Mouse (Mus musculus) kidney, adult 2 months (tissue): Measurements from ENCODE around the gene Tnfsf12.

ENCODE experiments used
- CTCF ChIP-seq: fragments of 200-500 bp; conservative IDR thresholded peaks from 2 replicates; pipeline ENCODE4 v1.5.1; 2011; ENCODE audit warnings: low read depth, mild to moderate bottlenecking, control low read depth, low read length, moderate library complexity, mixed read lengths; ENCODE audit not compliant: insufficient read depth, insufficient read length
- POLR2A ChIP-seq: fragments of 200-500 bp; IDR thresholded peaks from one replicate; pipeline ENCODE4 v1.6.1; 2011; ENCODE audit warnings: low read depth, low read length, control low read depth

DNA sequence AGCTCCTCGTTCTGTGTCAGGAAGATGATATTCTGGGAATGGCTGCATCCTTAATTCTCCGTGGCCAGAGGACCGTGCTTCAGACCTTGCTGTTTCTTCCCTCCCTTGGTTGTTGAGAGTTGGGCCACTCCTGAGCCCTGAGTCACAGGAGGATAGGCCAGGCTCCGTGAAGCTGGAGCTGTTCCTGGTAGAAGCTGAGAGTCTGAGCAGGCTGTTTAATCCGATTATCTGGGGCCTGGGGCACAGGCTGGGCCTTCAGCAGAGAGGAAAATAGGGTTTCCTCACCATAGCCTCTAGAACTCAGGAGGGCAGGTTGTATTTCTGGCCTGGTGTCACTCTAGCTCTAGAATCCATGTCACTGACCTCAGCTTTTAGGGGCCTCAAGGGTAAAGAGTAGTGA, 42.2 kb downstream of the Tnfsf12 start:
- no peak for TF ChIP-seq CTCF
- TF ChIP-seq POLR2A, result no peak
